Mouse (Mus musculus) heart, embryonic 15.5 days (tissue): ENCODE results near the gene Ide. TPM values are rescaled to one million over a fixed set of nuclear protein-coding genes. Genes with fewer than 3 reads are reported as not detected.

Source experiments
- ATAC-seq: fragments of 200-750 bp; cut with Nextera tagmentation; replicated peaks from 2 replicates; pipeline ENCODE4 v1.8.0; 2017; ENCODE audit warnings: low read depth, moderate TSS enrichment; ENCODE audit not compliant: insufficient number of reproducible peaks, insufficient read depth, low FRiP score
- H3K27ac ChIP-seq: fragments of 300-500 bp; sonication (generic); 2 replicates; pipeline ENCODE4 v1.5.1; 2015; ENCODE audit warnings: mild to moderate bottlenecking, inconsistent platforms
- H3K27me3 ChIP-seq: fragments of 300-500 bp; sonication (generic); 2 replicates; pipeline ENCODE4 v1.6.1; 2015; ENCODE audit warnings: inconsistent platforms
- H3K36me3 ChIP-seq: fragments of 300-500 bp; sonication (generic); 2 replicates; pipeline ENCODE4 v1.6.1; 2015; ENCODE audit warnings: mild to moderate bottlenecking, inconsistent platforms
- H3K4me1 ChIP-seq: fragments of 300-500 bp; sonication (generic); replicated peaks from 2 replicates; pipeline ENCODE4 v1.6.1; 2015; ENCODE audit warnings: inconsistent platforms
- H3K4me2 ChIP-seq: fragments of 300-500 bp; sonication (generic); 2 replicates; pipeline ENCODE4 v1.6.1; 2015; ENCODE audit warnings: inconsistent platforms, mild to moderate bottlenecking, moderate library complexity
- H3K4me3 ChIP-seq: fragments of 300-500 bp; sonication (generic); 2 replicates; pipeline ENCODE4 v1.5.1; 2015; ENCODE audit warnings: mild to moderate bottlenecking, inconsistent platforms
- H3K9ac ChIP-seq: fragments of 300-500 bp; sonication (generic); 2 replicates; pipeline ENCODE4 v1.6.1; 2015; ENCODE audit warnings: mild to moderate bottlenecking, inconsistent platforms
- H3K9me3 ChIP-seq: fragments of 300-500 bp; sonication (generic); replicated peaks from 2 replicates; pipeline ENCODE4 v1.6.1; 2016; ENCODE audit warnings: inconsistent platforms
- WGBS: fragments of 180-500 bp; shearing (Covaris S2); methylation state at CpG from one replicate; pipeline ENCODE4 v1.1.7; 2015; ENCODE audit warnings: mixed read lengths; 5-methylcytosine and 5-hydroxymethylcytosine counted together
- polyA plus RNA-seq: library from polyadenylated mRNA; unstranded; fragments of >200 nt; fragmentation: Nextera tagmentation; extraction: Ambion mirVana; gene quantifications from 2 replicates; pipeline ENCODE4 v1.2.1, GENCODE M21; 2015

Ide gene
- 66.5 and 66.6 TPM in 2 replicates for polyA plus RNA-seq

DNA sequence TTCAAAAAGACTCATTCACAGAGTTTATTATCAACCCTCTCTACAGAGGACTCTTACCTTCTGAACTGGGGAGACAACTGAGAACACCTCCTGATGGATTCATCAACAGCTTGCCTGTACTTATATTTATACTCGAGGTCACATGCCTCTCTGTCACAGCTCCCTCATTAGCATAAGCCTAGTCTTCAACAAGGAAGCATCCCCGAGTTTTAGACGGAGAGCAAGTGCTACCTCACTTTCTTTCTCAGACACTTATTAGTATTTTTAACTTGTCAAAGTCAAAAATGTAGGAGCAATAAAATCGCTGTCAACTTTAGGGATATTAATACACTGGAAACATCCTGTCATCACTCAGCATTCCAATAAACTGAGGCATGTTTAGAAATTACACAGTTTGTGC lies at the start of gene Ide:
Ide (minus strand) TSS at position 101 of the 400 bp plus-strand sequence.
- ATAC-seq = no peak
- WGBS = 54% methylated on average over 4 of the region's 4 CpGs
- H3K36me3 ChIP-seq = no peaks in the 10 kb centered on the region
- peaks cover 26% of the 10 kb centered on the region for H3K4me1 ChIP-seq
- no peaks in the 10 kb centered on the region for H3K27me3 ChIP-seq
- no peak within 1 kb of the TSS for H3K4me3 ChIP-seq
- H3K4me2 ChIP-seq = no peak within 1 kb of the TSS
- H3K27ac ChIP-seq = no peak within 1 kb of the TSS
- no peaks in the 10 kb centered on the region for H3K9me3 ChIP-seq
- H3K9ac ChIP-seq = no peak within 1 kb of the TSS

DNA sequence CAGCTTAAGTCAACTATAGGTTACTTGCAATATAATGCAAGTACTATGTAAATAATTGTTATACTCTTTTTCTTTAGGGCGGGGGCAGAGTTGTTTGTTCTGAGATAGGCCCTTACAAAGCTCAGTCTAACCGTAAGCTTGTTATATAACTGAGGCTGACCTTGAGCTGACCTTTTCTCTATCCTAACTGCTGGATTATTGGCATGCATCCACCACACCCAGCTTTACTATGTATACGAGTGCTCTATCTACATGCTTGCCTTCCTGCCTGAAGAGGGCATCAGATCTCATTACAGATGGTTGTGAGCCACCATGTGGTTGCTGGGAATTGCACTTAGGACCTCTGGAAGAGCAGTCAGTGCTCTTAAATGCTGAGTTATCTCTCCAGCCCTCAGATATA lies 48.5 kb upstream of the Ide start:
- H3K4me1 ChIP-seq = peaks cover 3% of the 10 kb centered on the region; the same call in 1 of the 2 replicates
- peaks cover 51% of the 10 kb centered on the region for H3K36me3 ChIP-seq
- H3K9ac ChIP-seq = no peak overlapping the region
- H3K9me3 ChIP-seq = no peaks in the 10 kb centered on the region
- no peak overlapping the region for H3K4me2 ChIP-seq
- 59% methylated on average over 3 of the region's 3 CpGs for WGBS
- no peaks in the 10 kb centered on the region for H3K27me3 ChIP-seq
- no peak overlapping the region for H3K4me3 ChIP-seq
- H3K27ac ChIP-seq = no peak overlapping the region
- ATAC-seq = no peak

DNA sequence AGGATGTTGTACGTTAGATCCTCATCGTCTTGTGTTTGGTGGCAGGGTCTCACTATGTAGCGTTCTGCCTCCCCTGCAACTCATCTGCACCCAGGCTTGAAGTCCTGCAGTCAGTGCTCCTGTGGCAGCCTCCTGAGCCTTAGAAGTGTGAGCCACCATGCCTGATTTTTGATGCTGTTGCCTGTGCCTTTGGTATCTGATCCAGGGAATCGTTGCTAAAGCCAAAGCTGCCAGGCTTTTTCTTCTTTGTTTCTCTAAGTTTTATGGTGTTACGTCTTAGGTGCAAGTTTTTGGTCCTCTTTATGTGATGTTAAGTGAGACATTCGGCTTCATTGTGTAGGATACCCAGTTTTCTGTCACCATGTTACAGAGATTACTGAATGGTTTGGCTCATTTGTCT lies 41.2 kb upstream of the Ide start:
- Histone ChIP-seq H3K27ac (no peak overlapping the region), H3K9me3 (no peaks in the 10 kb centered on the region), H3K27me3 (no peaks in the 10 kb centered on the region), H3K4me1 (peaks cover 26% of the 10 kb centered on the region), H3K4me2 (peak overlapping the region; percentile 34; the same call in 1 of the 2 replicates), H3K4me3 (no peak overlapping the region), H3K36me3 (no peaks in the 10 kb centered on the region), H3K9ac (0 out of 2 replicates have a peak overlapping the region, but pooled peaks have one; percentile 9)
- 80% methylated on average over 6 of the region's 6 CpGs for WGBS
- no peak for ATAC-seq

DNA sequence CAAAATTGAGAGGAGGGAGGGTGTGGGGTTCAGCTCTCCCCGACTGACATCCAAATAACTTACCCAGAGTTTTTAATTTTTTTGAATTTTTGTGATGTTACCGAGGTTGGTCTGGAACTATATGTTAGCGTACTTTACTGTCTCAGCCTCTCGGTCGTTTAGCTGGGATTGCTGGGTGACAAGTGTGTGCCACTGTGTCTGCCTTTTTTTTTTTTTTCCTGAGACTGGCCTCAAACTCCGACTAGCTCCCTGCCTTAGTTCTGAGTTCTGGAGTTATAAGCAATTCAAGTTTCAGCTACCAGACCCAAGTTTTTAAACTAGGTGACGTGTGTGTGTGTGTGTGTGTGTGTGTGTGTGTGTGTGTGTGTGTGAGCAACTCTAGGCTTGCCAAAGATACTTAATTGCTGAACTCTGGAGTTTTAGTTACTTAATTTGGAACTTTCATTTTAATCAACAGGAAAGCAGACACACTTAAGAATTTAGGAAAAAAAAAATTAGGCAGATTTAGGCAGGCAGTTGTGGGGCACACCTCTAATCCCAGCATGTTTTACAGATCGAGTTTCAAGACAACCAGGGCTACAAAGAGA lies 39.8 kb upstream of the Ide start:
- H3K4me1 ChIP-seq = peaks cover 26% of the 10 kb centered on the region
- H3K4me2 ChIP-seq = peak overlapping the region; percentile 66
- no peaks in the 10 kb centered on the region for H3K9me3 ChIP-seq
- H3K27me3 ChIP-seq = no peaks in the 10 kb centered on the region
- peak overlapping the region; percentile 62 for H3K9ac ChIP-seq
- no peak overlapping the region for H3K27ac ChIP-seq
- ATAC-seq = no peak
- H3K36me3 ChIP-seq = no peaks in the 10 kb centered on the region
- peak overlapping the region; percentile 88 for H3K4me3 ChIP-seq
- 15% methylated on average over 8 of the region's 8 CpGs for whole genome bisulfite sequencing

DNA sequence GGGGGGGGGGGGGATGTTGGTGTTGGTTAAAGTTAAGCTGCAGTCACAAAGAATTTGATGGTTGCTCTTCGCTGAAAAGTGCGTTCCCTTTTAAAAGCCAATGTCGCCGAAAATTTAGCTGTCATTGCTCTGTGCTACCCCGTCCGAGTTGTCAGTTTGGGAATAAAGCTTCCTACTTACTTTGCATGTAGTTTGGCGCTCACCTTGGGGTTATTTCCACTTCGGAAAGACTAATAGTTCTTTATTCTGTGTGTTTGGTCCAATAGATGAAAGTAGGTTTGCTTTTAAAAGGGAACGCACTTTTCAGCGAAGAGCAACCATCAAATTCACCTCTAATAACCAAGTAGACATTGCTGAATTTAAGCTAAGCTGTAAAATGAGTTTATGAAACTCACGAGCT lies 39.2 kb upstream of the Ide start:
- no peaks in the 10 kb centered on the region for H3K27me3 ChIP-seq
- ATAC-seq = no peak
- H3K9me3 ChIP-seq = no peaks in the 10 kb centered on the region
- no peaks in the 10 kb centered on the region for H3K36me3 ChIP-seq
- peak overlapping the region; percentile 66 for H3K4me2 ChIP-seq
- peak overlapping the region; percentile 62 for H3K9ac ChIP-seq
- peak overlapping the region; percentile 88 for H3K4me3 ChIP-seq
- WGBS = 1% methylated on average over 11 of the region's 11 CpGs
- H3K4me1 ChIP-seq = peaks cover 24% of the 10 kb centered on the region
- H3K27ac ChIP-seq = peak overlapping the region; percentile 98

DNA sequence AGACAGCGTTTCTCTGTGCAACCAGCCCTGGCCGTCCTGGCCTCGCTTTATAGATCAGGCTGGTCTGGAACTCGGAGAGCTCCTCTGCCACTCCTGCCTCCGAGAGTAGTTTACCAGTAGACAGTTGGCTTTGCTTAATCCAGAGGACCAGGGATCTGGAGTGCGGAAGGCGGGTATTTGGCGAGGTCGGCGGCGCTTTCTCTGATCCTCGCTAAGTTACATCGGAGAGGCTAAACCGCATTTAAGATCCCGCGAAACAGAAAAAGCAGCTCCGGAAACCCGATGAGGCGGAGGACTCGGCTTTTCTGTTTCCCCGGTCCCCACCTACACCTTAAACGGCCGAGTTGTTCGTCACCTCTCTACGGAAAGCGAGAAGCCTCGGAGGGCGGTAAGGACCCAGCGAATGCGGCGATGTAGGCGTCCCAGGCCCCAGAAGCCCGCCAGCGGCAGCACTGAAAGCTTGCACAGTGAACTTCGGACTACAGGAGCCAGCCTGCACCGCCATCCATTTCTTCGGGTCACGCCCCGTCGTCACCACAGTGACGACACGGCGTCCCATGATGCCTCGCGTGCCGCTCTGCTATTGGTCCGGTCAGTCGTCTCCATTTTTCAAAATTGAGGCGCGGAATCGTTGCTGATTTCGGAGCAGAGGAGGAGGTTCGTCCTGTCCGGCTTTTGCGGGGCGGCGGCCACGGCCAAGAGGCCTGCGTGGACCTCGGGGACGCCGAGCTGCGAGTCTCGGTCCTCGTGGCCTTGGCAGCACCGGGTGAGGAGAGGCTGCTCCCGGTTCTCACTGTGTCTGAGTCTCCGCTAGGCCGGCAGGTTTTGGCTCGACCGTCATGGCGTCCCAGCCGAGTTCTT lies 38.3 kb upstream of the Ide start, which contains the start of gene Kif11:
Kif11 (plus strand) TSS at position 649 of the 861 bp plus-strand sequence.
- Histone ChIP-seq H3K36me3 (no peaks in the 10 kb centered on the region), H3K4me1 (peaks cover 22% of the 10 kb centered on the region), H3K4me3 (peak within 1 kb of the TSS; percentile 88), H3K4me2 (peak within 1 kb of the TSS; percentile 66), H3K9ac (peak within 1 kb of the TSS; percentile 62), H3K9me3 (no peaks in the 10 kb centered on the region), H3K27me3 (no peaks in the 10 kb centered on the region), H3K27ac (peak within 1 kb of the TSS; percentile 98)
- peak; percentile 98 for ATAC-seq
- under 1% methylated on average over 73 of the region's 73 CpGs for WGBS

DNA sequence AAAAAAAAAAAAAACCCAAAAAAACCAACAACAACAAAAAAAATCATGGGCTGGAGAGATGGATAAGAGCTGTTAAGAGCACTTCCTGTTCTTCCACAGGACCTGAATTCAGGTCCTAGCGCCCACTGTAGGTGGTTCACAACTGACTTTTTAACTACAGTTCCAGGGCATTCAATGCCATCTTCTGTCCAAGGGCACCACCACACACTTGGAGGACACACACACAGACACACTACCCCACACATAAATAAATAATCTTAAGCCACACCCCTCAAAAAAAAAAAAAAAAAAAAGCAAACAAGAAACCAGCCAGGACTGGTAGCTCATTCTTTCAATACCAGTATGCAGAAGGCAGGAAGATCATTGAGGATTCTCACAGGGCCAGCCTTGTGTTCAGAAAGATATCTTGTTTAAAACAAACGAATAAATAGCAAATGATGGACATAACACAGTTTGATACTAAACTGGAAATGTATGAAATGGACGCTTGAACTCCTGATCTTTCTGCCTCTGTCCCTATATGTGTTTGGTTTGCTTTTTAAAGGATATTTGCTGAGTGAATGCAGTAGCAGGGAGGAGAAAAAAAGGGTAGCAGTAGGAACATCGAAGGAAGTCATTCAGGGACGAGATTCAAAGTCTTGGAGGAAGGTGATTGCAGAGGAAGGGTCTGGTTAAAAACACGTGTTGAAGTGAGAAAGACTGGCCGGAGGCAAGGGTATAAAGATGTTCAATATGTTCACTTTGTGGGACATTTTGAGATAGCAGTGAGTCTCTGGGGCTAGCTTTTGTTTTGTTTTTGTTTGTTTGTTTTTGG lies 37.5 kb upstream of the Ide start:
- Histone ChIP-seq H3K4me2 (peak overlapping the region; percentile 66), H3K36me3 (no peaks in the 10 kb centered on the region), H3K4me1 (peaks cover 16% of the 10 kb centered on the region), H3K27me3 (no peaks in the 10 kb centered on the region), H3K9ac (peak overlapping the region; percentile 62), H3K4me3 (peak overlapping the region; percentile 88), H3K9me3 (no peaks in the 10 kb centered on the region), H3K27ac (peak overlapping the region; percentile 98)
- 22% methylated on average over 7 of the region's 7 CpGs for WGBS
- ATAC-seq = no peak

DNA sequence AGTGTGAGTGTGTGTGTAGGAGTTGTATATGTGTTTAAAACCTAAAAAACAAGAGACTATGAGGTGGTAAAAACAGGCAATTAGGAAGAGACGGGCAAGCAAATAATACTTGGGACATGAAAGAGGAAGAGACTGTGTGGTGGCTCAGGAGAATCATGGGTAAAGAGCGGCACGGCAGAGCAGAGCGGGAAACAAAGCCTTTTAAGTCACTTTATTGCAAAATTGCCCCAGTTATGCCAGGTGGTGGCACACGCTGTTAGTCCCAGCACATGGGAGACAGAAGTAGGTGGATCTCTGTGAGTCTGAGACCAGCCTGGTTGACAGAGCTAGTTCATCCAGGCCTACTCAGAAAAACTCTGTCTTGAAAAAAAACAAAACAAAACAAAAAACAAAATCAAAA lies 32.7 kb upstream of the Ide start:
- WGBS = 87% methylated on average over 5 of the region's 5 CpGs
- no peak overlapping the region for H3K4me2 ChIP-seq
- H3K4me1 ChIP-seq = peaks cover 4% of the 10 kb centered on the region; the same call in 1 of the 2 replicates
- H3K9me3 ChIP-seq = no peaks in the 10 kb centered on the region
- no peak overlapping the region for H3K4me3 ChIP-seq
- H3K9ac ChIP-seq = no peak overlapping the region
- ATAC-seq = no peak
- no peaks in the 10 kb centered on the region for H3K27me3 ChIP-seq
- H3K27ac ChIP-seq = no peak overlapping the region
- no peaks in the 10 kb centered on the region for H3K36me3 ChIP-seq

DNA sequence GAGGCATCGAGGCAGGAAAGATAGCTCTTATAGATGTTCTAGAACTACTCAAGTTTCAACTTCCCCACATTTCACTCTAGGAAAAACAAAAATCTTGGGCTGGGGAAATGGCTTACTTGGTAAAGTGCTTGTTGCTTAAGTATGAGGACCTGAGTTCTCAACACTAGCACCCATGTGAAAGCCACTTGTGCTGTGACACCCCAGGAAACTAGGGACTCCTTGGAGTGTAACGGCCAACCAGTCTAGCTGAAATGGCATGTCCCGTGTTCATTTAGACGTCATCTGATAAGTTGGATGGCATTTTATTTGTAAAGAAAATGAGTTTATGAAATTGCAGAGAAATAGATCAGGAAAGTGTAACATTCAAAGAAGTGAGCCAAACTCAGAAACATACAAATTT lies 32.3 kb upstream of the Ide start:
- H3K9ac ChIP-seq = no peak overlapping the region
- H3K4me1 ChIP-seq = peaks cover 1% of the 10 kb centered on the region; the same call in 1 of the 2 replicates
- H3K4me2 ChIP-seq = no peak overlapping the region
- ATAC-seq = no peak
- H3K27me3 ChIP-seq = no peaks in the 10 kb centered on the region
- no peaks in the 10 kb centered on the region for H3K9me3 ChIP-seq
- no peak overlapping the region for H3K27ac ChIP-seq
- no peak overlapping the region for H3K4me3 ChIP-seq
- WGBS = 80% methylated on average over 4 of the region's 4 CpGs
- no peaks in the 10 kb centered on the region for H3K36me3 ChIP-seq

DNA sequence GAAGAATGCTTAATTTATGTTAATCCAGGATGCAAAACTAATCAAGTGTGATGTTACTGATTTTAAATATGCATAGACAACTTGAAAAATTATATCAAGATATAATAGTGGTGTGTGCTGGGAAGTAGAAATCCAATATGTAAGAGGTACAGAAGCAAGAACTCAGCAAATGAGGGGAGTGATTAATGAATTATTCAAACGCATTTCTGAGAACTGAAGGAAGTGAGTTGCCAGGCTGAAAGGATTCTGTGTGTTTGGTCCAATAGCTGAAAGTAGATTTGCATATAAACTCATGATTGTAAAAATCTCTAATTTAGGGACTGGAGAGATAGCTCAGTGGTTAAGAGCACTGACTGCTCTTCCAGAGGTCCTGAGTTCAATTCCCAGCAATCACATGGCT lies 31.3 kb upstream of the Ide start:
- Histone ChIP-seq H3K9ac (no peak overlapping the region), H3K4me2 (no peak overlapping the region), H3K4me1 (no peaks in the 10 kb centered on the region), H3K27ac (no peak overlapping the region), H3K4me3 (no peak overlapping the region), H3K9me3 (no peaks in the 10 kb centered on the region), H3K36me3 (no peaks in the 10 kb centered on the region), H3K27me3 (no peaks in the 10 kb centered on the region)
- no peak for ATAC-seq
- WGBS = 71% methylated on average over 1 of the region's 1 CpGs
